Mouse (Mus musculus): ENCODE measurements around the gene Isl1. TPM values are rescaled to one million over a fixed set of nuclear protein-coding genes. Genes with fewer than 3 reads are reported as not detected.

Isl1 gene
- polyA plus RNA-seq, 1 experiment, result 2.7 TPM

GRCm38 (mm10) chr13:116308933-116309583 is 431 bp downstream of the Isl1 start:
- H3K27ac ChIP-seq (ENCODE audit: insufficient read depth, low read depth, low read length), result no peak overlapping the region
- no peaks in the 10 kb centered on the region for H3K36me3 ChIP-seq (ENCODE audit: control insufficient read depth, insufficient read depth, low read length)
- 1% methylated on average over 18 of the region's 18 CpGs for WGBS
- H3K27me3 ChIP-seq (ENCODE audit: control insufficient read depth, insufficient read depth, low read length), result peaks cover 48% of the 10 kb centered on the region
- TF ChIP-seq POLR2A (IDR thresholded peaks at IDR 0.05; ENCODE audit: low read depth, low read length), result no peak
- TF ChIP-seq CTCF (IDR thresholded peaks at IDR 0.05; ENCODE audit: extremely low read depth, insufficient read length, insufficient replicate concordance, low read depth, low read length), result no peak
- H3K4me3 ChIP-seq (ENCODE audit: low read depth, low read length), result peak overlapping the region; percentile 59
- peaks cover 4% of the 10 kb centered on the region for H3K4me1 ChIP-seq (ENCODE audit: control insufficient read depth, insufficient read depth, insufficient read length, low read length)

- Histone ChIP-seq H3K4me3 (ENCODE audit: low read depth, low read length) (no peak overlapping the region), H3K27ac (ENCODE audit: insufficient read depth, low read depth, low read length) (no peak overlapping the region), H3K4me1 (ENCODE audit: control insufficient read depth, insufficient read depth, insufficient read length, low read length) (peaks cover 4% of the 10 kb centered on the region), H3K27me3 (ENCODE audit: control insufficient read depth, insufficient read depth, low read length) (peaks cover 47% of the 10 kb centered on the region), H3K36me3 (ENCODE audit: control insufficient read depth, insufficient read depth, low read length) (no peaks in the 10 kb centered on the region)
- 5% methylated on average over 20 of the region's 20 CpGs for WGBS
- TF ChIP-seq POLR2A (IDR thresholded peaks at IDR 0.05; ENCODE audit: low read depth, low read length) (no peak), CTCF (IDR thresholded peaks at IDR 0.05; ENCODE audit: extremely low read depth, insufficient read length, insufficient replicate concordance, low read depth, low read length) (no peak)
Observed at GRCm38 (mm10) chr13:116308121-116308932, 1.2 kb downstream of the Isl1 start.

GRCm38 (mm10) chr13:116306591-116306990 is 2.9 kb downstream of the Isl1 start:
- Histone ChIP-seq H3K36me3 (ENCODE audit: control insufficient read depth, insufficient read depth, low read length) (no peaks in the 10 kb centered on the region), H3K4me3 (ENCODE audit: low read depth, low read length) (no peak overlapping the region), H3K27ac (ENCODE audit: insufficient read depth, low read depth, low read length) (no peak overlapping the region), H3K27me3 (ENCODE audit: control insufficient read depth, insufficient read depth, low read length) (peaks cover 52% of the 10 kb centered on the region), H3K4me1 (ENCODE audit: control insufficient read depth, insufficient read depth, insufficient read length, low read length) (peaks cover 4% of the 10 kb centered on the region)
- WGBS, result 25% methylated on average over 6 of the region's 6 CpGs
- no peak for TF ChIP-seq POLR2A (IDR thresholded peaks at IDR 0.05; ENCODE audit: low read depth, low read length)

- WGBS, result 36% methylated on average over 2 of the region's 2 CpGs
- Histone ChIP-seq H3K27ac (ENCODE audit: insufficient read depth, low read depth, low read length) (no peak overlapping the region), H3K36me3 (ENCODE audit: control insufficient read depth, insufficient read depth, low read length) (no peaks in the 10 kb centered on the region), H3K4me3 (ENCODE audit: low read depth, low read length) (no peak overlapping the region), H3K27me3 (ENCODE audit: control insufficient read depth, insufficient read depth, low read length) (peaks cover 48% of the 10 kb centered on the region), H3K4me1 (ENCODE audit: control insufficient read depth, insufficient read depth, insufficient read length, low read length) (peaks cover 4% of the 10 kb centered on the region)
- TF ChIP-seq CTCF (IDR thresholded peaks at IDR 0.05; ENCODE audit: extremely low read depth, insufficient read length, insufficient replicate concordance, low read depth, low read length) (no peak), POLR2A (IDR thresholded peaks at IDR 0.05; ENCODE audit: low read depth, low read length) (no peak)
Observed at GRCm38 (mm10) chr13:116305721-116306120, 3.8 kb downstream of the Isl1 start.

- whole genome bisulfite sequencing, result 10% methylated on average over 25 of the region's 25 CpGs
- Histone ChIP-seq H3K36me3 (ENCODE audit: control insufficient read depth, insufficient read depth, low read length) (no peaks in the 10 kb centered on the region), H3K27ac (ENCODE audit: insufficient read depth, low read depth, low read length) (no peak overlapping the region), H3K4me1 (ENCODE audit: control insufficient read depth, insufficient read depth, insufficient read length, low read length) (peaks cover 2% of the 10 kb centered on the region), H3K4me3 (ENCODE audit: low read depth, low read length) (no peak overlapping the region), H3K27me3 (ENCODE audit: control insufficient read depth, insufficient read depth, low read length) (peaks cover 40% of the 10 kb centered on the region)
- no peak for TF ChIP-seq CTCF (IDR thresholded peaks at IDR 0.05; ENCODE audit: extremely low read depth, insufficient read length, insufficient replicate concordance, low read depth, low read length)
- TF ChIP-seq POLR2A (IDR thresholded peaks at IDR 0.05; ENCODE audit: low read depth, low read length), result no peak
Observed at GRCm38 (mm10) chr13:116304713-116305470, 4.6 kb downstream of the Isl1 start.

GRCm38 (mm10) chr13:116303766-116304165 is 5.7 kb downstream of the Isl1 start:
- Histone ChIP-seq H3K36me3 (ENCODE audit: control insufficient read depth, insufficient read depth, low read length) (no peaks in the 10 kb centered on the region), H3K4me1 (ENCODE audit: control insufficient read depth, insufficient read depth, insufficient read length, low read length) (no peaks in the 10 kb centered on the region), H3K27me3 (ENCODE audit: control insufficient read depth, insufficient read depth, low read length) (peaks cover 29% of the 10 kb centered on the region), H3K27ac (ENCODE audit: insufficient read depth, low read depth, low read length) (no peak overlapping the region), H3K4me3 (ENCODE audit: low read depth, low read length) (no peak overlapping the region)
- TF ChIP-seq POLR2A (IDR thresholded peaks at IDR 0.05; ENCODE audit: low read depth, low read length), result no peak
- TF ChIP-seq CTCF (IDR thresholded peaks at IDR 0.05; ENCODE audit: extremely low read depth, insufficient read length, insufficient replicate concordance, low read depth, low read length), result no peak
- WGBS, result 24% methylated on average over 6 of the region's 6 CpGs

DNA sequence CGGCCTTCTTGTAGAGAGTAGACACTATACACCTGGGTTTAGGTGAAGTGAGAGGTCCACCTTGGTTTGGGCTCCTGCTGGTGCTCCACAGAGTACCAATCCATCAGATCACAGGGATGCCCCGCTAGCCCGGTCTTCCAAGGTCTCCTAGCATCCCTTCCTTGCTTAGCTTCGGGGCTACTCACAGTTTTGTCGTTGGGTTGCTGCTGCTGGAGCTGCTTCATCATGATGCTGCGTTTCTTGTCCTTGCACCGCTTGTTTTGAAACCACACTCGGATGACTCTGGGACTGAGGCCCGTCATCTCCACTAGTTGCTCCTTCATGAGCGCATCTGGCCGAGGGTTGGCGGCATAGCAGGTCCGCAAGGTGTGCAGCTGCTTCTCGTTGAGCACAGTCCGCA is 6.6 kb downstream of the Isl1 start:
- Histone ChIP-seq H3K36me3 (ENCODE audit: control insufficient read depth, insufficient read depth, low read length) (no peaks in the 10 kb centered on the region), H3K27me3 (ENCODE audit: control insufficient read depth, insufficient read depth, low read length) (peaks cover 28% of the 10 kb centered on the region), H3K27ac (ENCODE audit: insufficient read depth, low read depth, low read length) (no peak overlapping the region), H3K4me1 (ENCODE audit: control insufficient read depth, insufficient read depth, insufficient read length, low read length) (no peaks in the 10 kb centered on the region), H3K4me3 (ENCODE audit: low read depth, low read length) (no peak overlapping the region)
- 28% methylated on average over 15 of the region's 15 CpGs for WGBS
- TF ChIP-seq POLR2A (IDR thresholded peaks at IDR 0.05; ENCODE audit: low read depth, low read length) (no peak), CTCF (IDR thresholded peaks at IDR 0.05; ENCODE audit: extremely low read depth, insufficient read length, insufficient replicate concordance, low read depth, low read length) (no peak)
